Mouse (Mus musculus) left cerebral cortex, postnatal 4 days (tissue): Measurements from ENCODE around the gene Gm19426. TPM values are rescaled to one million over a fixed set of nuclear protein-coding genes. Genes with fewer than 3 reads are reported as not detected.
"Not testable (repeated sequence)": the region's sequence is repeated elsewhere in the genome, so short reads cannot be mapped to it uniquely, and the experiment has no call there.

Experiments used
- DNase-seq: peaks from one replicate; pipeline ENCODE4 v3.0.0-alpha.2; 2022
- intact Hi-C: fragments of 180-260 bp; cut with DNase I; formaldehyde crosslinking; loops from one replicate; pipeline ENCODE4 v1.15.1; 2025
- total RNA-seq, 2 experiments: library from RNA; stranded (reverse); gene quantifications; 2 replicates each; pipeline ENCODE4 v1.2.3; 2021

Gm19426 gene
- total RNA-seq, 2 experiments from 2014 or later, result 5.8 to 6.9 TPM

DNA sequence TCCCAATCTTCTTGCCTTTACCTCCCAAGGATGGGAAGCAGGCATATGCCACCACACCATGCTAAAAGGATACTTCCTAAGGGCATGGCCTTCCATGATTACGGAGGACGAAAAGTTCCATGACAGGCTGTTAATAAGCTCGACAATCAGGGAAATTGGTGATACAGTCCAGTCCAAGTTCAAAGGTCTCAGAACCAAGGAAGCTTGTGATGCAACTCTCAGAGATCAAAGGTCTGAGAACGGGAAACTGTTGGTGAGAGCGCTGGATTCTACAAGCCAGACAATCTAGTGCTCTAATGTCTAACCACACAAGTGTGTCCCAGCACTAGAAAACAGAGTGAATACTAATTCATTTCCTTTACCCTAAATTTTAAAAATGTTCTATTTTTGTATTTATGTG, 12.8 kb upstream of the Gm19426 start:
- intact Hi-C loops, result no loop called here

DNA sequence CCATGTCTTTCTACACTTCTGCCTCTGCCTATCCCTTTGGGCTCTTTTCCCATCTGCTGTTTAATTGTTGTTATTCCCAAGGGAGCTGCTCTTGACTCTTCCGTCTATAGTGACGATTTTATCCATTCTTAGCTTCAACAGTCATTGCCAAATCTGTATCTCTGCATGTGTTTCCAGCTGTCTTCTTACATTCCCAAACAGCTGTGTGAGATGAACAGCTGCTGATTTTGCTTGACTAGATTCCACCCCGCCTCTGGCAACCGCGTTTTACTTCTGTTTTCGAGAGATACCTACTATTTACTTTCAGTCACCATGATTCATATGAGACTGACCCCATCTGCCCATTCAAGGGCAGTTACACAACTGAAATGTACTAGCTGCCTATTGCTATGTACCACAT, 6.7 kb upstream of the Gm19426 start:
- intact Hi-C loops, result no loop called here
- no peak for DNase-seq

More for the DNA sequence above, 12.8 kb upstream of the Gm19426 start:
- DNase-seq, result no peak

- intact Hi-C loops, result loop anchor here (5.0 kb wide), 1 partner anchor 53 kb away; the partner anchor contains the start of gene Ube2l6
- DNase-seq, result peak; percentile 43
Observed at GRCm38 (mm10) chr2:84744126-84744525, 671 bp upstream of the Gm19426 start.

DNA sequence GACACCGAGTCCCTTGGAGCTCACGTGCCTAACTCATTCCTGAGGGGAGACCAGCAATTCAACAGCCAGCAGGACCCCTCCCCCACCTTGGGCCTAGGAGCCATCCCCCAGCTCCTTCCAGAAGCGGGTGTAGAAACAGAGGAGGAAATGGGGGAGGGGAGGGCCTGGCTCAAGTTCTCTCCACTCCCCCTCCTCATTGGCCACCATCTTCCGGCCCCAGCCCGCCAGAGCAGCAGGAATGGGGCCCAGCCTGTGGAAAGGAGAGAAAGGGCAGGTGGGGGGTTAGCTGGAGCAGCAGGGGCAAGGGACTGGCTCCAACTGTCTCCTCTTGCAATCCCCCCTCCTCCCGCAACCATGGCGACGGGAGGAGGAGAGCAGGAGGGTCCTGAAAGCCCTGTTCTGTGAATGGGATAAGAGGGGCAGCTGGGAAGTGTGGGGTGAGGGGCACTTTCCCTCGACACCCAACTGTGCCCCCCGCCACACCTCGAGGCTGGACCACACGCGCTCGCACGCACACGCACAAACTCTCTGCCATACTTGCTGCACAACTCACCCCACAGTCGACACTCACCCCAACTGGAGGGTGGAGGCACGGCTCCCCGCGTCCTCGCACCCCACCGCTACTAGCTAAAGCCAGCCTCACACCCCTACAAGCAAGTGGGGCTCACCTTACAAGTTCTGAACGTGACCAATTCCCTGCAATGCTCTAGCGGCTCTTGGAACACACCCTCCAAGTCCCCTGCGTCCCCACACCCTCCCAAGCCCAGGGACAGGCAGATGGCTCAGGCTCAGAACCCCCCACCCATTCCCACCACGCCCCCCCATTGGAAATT, 788 bp downstream of the Gm19426 start:
- intact Hi-C loops, result loop anchor here (5.0 kb wide), 1 partner anchor 55 kb away; the partner anchor contains the start of gene Ube2l6
- DNase-seq, result peak; percentile 95

- no peak for DNase-seq
- intact Hi-C loops, result loop anchor here (5.0 kb wide), 1 partner anchor 55 kb away; the partner anchor contains the start of gene Ube2l6
Observed at GRCm38 (mm10) chr2:84741841-84742450, 1.5 kb downstream of the Gm19426 start.

DNA sequence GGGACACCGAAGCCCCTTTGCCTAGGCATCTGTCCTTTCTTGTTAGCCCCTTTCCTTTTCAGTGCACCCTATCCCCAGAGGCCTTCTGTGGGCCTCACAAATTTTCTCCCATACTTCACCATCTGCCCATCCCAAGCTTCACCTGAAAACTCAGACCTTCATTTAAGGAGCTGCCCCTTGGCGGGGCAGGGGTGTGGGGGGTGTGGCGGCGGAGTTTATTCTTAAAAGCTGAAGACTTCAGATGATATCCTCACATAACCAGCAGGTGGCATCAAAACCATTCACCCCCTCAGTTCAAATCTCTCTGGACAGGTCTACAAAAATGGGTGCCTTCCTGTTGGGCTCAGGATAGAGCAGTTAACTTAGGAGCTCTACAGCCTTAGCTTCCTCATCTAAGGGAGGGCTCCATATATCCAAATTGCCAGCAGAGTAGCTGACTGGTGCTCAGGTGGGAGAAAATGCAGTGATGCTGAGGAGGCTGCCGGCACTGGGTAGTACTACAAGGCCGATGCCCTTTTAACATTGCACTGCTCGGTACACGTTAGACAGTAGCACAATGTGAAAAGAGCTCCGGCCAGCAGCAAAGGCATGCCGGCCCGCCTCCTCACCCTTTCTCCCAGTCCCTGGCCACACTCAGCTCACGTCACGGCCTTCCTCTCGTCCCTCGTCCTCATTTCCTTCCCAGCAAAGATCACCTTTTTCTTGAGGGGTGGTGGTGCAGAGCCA, 2.7 kb downstream of the Gm19426 start:
- intact Hi-C loops, result loop anchor here (5.0 kb wide), 1 partner anchor 57 kb away; the partner anchor contains the start of gene Ube2l6
- peak; percentile 24 for DNase-seq

GRCm38 (mm10) chr2:84738271-84738911, 5.1 kb downstream of the Gm19426 start:
- intact Hi-C loops, result no loop called here
- DNase-seq, result peak; percentile 38

- intact Hi-C loops, result no loop called here
- DNase-seq, result peak; percentile 46
Observed at GRCm38 (mm10) chr2:84737451-84737925, 6.0 kb downstream of the Gm19426 start.

DNA sequence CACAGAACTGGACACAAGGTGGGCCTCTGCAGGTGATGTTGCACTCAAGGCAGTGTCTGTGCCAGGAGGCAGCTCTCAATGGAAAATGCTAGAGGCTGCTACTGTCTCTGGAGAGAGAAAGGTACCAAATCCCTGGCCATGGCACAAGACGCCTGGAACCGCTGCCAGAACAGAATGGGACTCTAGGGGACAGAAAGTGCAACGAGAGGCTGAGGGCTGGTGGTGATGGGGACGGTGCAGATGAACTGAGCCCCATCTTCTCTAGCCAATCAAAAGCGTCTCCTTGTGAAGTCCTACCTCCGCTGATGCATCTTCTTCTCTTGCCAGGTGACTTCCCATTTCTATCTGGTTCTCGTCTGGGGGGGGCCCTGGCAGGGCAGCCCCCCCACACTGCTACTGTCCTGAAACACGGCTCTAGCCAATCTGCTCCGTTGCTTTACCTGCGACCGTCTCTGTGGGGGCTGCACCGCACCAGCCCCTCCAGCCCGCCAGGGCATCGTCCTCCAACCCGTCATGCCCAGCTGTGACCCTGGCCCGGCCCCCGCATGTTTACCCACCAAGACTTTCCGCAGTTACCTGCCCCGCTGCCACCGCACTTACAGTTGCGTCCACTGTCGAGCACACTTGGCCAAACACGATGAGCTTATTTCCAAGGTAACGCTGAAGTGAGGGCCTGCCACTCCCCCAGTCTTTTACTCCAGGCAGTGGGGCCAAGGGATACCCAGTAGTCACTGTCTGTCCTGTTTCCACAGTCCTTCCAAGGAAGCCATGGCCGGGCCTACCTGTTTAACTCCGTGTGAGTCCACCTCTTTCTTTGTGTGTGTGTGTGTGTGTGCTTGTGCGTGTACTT, 6.9 kb downstream of the Gm19426 start:
- intact Hi-C loops, result no loop called here
- DNase-seq, result peak; percentile 29

- DNase-seq, result no peak
- intact Hi-C loops, result no loop called here
Observed at GRCm38 (mm10) chr2:84735346-84735920, 8.0 kb downstream of the Gm19426 start.

DNA sequence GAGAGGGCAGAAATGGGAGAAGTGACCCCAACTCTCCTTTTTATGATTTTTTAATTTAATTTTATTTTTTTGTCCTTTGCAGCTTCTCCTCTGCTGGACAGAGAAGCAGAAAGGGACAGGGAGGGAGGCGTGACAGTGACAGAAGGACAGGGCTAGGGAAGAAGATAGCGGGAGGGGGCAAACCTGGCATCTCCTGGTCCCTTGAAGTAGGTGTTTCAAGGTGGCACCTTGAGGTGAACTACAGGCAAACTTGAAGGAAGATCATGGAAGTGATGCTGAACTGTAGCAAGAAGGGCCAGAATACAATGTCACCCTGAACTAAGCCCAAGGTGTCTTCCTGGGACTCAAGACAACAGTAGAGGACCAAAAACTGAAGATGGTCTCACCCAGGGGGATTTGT, 8.5 kb downstream of the Gm19426 start:
- intact Hi-C loops, result no loop called here
- DNase-seq, result no peak

GRCm38 (mm10) chr2:84734351-84734864, 9.0 kb downstream of the Gm19426 start:
- intact Hi-C loops, result no loop called here
- DNase-seq, result peak; percentile 43

DNA sequence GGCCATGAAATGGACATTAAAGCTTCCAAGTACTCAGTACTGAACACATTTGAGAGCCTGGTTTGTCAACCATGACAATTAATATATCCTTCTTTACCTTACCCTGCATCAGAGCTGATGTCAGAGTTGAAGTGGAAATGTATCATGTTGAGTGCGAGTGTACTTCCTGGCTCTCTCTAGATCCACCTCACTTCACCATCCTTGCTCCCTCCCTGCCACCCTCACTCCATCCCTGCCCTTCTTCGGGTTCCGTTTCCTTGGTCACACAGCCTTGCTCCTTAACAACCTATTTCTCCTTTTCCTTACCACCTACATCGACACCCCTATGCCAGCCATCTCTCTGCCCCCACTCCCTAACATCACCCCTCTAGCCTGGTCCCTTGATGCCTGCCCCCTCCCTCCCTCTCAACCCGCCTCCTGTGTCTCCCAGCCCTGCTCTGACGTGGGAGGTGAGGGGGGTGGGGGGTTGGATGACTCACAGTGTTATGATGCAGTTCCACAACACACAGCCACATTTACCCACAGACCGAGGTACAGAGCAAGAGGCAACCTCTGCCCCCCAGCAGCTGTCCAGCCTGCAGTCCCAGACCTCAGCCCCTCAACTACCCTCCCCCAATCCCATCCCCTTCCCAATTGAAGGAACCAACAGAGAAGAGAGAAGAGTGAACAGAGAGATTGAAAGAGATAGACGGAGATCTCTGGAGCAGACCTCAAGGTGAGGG, 9.7 kb downstream of the Gm19426 start, which contains the start of gene Ypel4:
Ypel4 (plus strand) TSS at position 480 of the 722 bp plus-strand sequence.
- intact Hi-C loops, result no loop called here
- DNase-seq, result peak; percentile 75

DNA sequence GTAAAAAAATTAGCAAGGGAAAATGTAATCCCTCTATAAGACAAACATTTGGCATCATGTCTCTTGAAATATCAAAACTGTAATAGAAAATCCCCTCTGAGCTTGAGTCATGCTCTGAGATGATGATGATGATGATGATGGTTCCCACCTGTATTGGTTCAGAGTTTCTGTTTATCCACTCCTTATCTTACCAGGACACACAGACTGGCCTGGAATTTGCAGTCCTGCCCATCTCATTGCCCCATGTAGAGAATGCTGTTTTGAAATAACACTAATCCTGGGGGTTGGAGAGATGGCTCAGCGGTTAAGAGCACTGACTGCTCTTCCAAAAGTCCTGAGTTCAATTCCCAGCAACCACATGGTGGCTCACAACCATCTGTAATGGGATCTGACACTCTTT, 11.1 kb downstream of the Gm19426 start:
- intact Hi-C loops, result no loop called here
- DNase-seq, result no peak

DNA sequence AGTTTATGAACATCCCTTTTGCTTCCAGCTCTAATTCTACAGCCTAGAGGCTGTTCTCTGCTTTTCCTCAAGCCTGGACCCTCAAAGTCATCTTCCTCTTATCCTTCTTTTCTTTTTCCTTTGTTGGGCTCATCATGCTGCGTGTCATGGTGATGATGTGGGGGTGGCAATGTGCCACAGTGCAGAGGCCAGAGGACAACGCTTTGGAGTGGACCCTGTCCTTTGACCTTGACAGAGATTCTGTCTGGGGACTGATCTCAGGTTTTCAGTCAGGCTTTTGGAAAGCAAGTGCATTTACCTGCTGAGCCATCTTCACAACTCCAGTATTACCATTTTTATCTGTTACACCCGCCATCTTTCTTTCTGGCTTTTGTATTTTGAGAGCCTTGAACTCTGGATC, 12.2 kb downstream of the Gm19426 start:
- DNase-seq, result no peak
- intact Hi-C loops, result no loop called here

GRCm38 (mm10) chr2:84728191-84728590, 15.3 kb downstream of the Gm19426 start:
- not testable (repeated sequence) for DNase-seq
- intact Hi-C loops, result loop anchor here (5.0 kb wide), 1 partner anchor 69 kb away; the partner anchor contains the start of gene Ube2l6

GRCm38 (mm10) chr2:84727172-84727858, 16.1 kb downstream of the Gm19426 start, which contains the start of gene Clp1:
Clp1 (minus strand) TSS chr2:84727350.
- DNase-seq, result peak; percentile 96
- intact Hi-C loops, result loop anchor here (5.0 kb wide), 1 partner anchor 70 kb away; the partner anchor contains the start of gene Ube2l6
